Mouse (Mus musculus): ENCODE results near the gene 4933427D14Rik. TPM values are rescaled to one million over a fixed set of nuclear protein-coding genes. Genes with fewer than 3 reads are reported as not detected.
"Not testable (repeated sequence)": the region's sequence is repeated elsewhere in the genome, so short reads cannot be mapped to it uniquely, and the experiment has no call there.

The 4933427D14Rik gene
- total RNA-seq, 2 experiments from 2014 or later, result 26.1 to 39.9 TPM

- intact Hi-C loops (cut with DNase I), result loop anchor here (5.0 kb wide), 1 partner anchor 154 kb away; no protein-coding TSS in a partner anchor
- DNase-seq (ENCODE audit: low spot score in 2 of 2), result peak; percentile 44 to 53
Measured at GRCm38 (mm10) chr11:72206341-72207203, 687 bp downstream of the 4933427D14Rik start, which contains the start of gene Gm43951. Gm43951 (minus strand) TSS chr11:72206840.

- intact Hi-C loops (cut with DNase I), result loop anchor here (5.0 kb wide), 1 partner anchor 153 kb away; no protein-coding TSS in a partner anchor
- no peak for DNase-seq (ENCODE audit: low spot score in 2 of 2)
Measured at GRCm38 (mm10) chr11:72205256-72205655, 2.0 kb downstream of the 4933427D14Rik start.

DNA sequence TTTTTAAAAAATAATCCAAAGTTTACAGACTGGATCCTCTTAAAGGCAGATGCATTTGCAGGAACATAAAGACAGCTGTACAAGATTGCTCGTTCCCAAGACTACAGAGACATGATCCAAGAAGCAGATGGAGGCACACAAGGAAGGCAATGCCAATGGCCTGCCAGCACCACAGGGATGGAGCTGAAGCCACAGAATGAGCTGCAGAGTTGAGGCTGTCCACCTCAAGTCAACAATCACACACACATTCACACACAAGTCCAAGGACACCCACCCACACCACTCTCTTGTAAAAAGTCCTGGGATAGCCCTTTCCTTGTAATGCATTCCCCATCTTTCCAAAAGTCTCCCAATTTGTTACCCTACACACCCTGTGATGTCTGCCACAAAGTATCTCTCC is 3.8 kb downstream of the 4933427D14Rik start:
- no peak for DNase-seq (ENCODE audit: low spot score in 2 of 2)
- intact Hi-C loops (cut with DNase I), result no loop called here

- no peak for DNase-seq (ENCODE audit: low spot score in 2 of 2)
- intact Hi-C loops (cut with DNase I), result no loop called here
Measured at GRCm38 (mm10) chr11:72196506-72196905, 10.8 kb downstream of the 4933427D14Rik start.

GRCm38 (mm10) chr11:72194259-72194658 is 13.0 kb downstream of the 4933427D14Rik start:
- intact Hi-C loops (cut with DNase I), result no loop called here
- no peak for DNase-seq (ENCODE audit: low spot score in 2 of 2)

DNA sequence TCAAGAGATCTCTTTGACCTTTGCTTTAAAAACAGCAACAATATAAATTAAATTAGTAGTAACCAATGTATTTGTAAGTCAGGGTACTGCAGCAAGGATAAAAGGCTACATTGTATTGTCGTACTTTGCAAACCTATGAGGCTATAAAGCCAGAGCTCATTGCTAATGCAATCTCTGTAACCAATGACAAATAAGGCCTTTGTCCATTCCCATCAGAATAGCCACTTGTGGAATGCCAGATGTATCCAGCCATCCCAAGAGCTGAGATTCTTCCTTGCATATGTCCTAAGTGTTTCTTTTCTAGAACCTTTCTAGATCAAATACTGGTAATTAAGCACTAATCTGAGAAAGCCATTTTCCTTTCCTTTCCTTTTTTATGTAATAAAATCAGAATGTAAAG is 16.4 kb downstream of the 4933427D14Rik start:
- no peak for DNase-seq (ENCODE audit: low spot score in 2 of 2)
- intact Hi-C loops (cut with DNase I), result no loop called here

DNA sequence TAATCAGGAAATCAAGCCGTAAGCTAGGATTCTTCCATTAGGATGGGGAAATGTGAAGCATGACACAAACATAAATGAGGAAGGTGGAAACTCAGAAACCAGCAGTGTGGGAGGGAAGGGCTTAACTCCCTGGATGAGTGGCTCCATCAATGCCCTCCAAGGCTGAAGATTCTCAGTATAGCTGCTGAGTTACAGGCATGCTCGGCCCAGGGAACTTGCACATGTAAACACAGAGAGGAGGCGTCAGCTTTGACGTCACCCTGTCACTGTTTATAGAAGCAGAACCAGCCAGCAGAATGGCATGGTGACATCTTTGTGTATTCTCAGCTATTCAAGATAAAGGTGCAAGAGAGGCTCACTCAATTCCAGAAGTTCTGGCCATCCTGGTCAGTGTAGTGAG is 23.0 kb downstream of the 4933427D14Rik start:
- no peak for DNase-seq (ENCODE audit: low spot score in 2 of 2)
- intact Hi-C loops (cut with DNase I), result no loop called here

- DNase-seq (ENCODE audit: low spot score in 2 of 2), result no peak
- intact Hi-C loops (cut with DNase I), result no loop called here
Measured at GRCm38 (mm10) chr11:72181136-72181535, 26.1 kb downstream of the 4933427D14Rik start.

DNA sequence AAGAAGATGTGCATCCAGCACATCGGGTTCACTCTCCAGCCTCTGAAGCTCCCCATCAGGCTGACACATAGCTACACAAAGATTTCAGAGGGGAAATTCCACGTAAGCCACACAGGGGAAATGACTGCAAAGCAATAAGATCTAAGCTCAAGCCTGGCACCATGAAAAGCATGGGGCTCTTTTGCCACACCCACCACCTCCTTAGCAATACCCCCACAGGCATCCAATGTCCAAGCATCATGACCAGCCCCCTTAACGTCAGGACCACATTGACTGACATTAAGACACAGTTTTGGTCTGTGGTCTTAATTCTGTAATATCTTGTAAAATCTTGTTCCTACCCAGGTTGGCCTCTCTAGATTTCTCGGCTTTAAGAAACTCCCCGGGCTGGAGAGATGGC is 26.7 kb downstream of the 4933427D14Rik start:
- no peak for DNase-seq (ENCODE audit: low spot score in 2 of 2)
- intact Hi-C loops (cut with DNase I), result no loop called here

- DNase-seq (ENCODE audit: low spot score in 2 of 2), result no peak
- intact Hi-C loops (cut with DNase I), result no loop called here
Measured at GRCm38 (mm10) chr11:72176553-72176952, 30.7 kb downstream of the 4933427D14Rik start.

DNA sequence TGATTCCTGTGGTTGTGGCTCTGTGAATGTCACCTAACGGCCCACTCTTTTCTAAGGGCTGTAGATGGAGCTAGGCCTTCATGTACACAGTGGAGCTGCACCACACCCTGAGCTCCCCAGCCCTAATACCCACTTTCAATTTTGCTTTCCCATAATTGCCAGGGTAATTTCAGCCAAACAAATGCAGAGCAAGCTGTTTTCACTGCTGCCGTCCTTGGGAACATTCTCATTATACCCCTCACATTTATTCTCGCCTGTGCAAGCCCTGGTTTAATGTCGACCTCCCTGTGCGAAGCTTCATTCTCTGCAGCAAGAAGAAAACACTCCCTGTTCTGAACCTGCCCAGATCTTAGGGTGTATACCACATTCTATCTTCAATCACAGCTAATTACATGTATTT is 31.3 kb downstream of the 4933427D14Rik start:
- no peak for DNase-seq (ENCODE audit: low spot score in 2 of 2)
- intact Hi-C loops (cut with DNase I), result no loop called here

DNA sequence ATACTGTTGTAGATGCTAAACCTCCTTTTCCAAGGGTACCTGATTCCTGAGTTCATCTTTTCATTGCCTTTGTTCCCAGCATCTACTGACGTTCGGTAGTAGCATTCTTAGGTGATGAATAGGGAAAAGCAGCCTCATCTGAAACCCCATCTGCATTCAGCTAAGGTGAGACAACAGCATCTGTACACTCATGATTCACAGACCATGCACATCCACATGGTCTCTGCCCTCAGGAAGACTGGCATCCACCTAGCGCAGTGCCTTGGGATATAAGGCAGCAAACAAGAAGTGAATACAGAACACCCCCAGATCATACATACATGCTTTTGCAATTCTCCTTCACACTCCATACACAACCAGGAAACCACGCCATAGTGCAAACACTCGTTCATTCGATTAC is 32.5 kb downstream of the 4933427D14Rik start:
- DNase-seq (ENCODE audit: low spot score in 2 of 2), result no peak
- intact Hi-C loops (cut with DNase I), result no loop called here

- no peak for DNase-seq (ENCODE audit: low spot score in 2 of 2)
- intact Hi-C loops (cut with DNase I), result no loop called here
Measured at GRCm38 (mm10) chr11:72173506-72173905, 33.8 kb downstream of the 4933427D14Rik start.

DNA sequence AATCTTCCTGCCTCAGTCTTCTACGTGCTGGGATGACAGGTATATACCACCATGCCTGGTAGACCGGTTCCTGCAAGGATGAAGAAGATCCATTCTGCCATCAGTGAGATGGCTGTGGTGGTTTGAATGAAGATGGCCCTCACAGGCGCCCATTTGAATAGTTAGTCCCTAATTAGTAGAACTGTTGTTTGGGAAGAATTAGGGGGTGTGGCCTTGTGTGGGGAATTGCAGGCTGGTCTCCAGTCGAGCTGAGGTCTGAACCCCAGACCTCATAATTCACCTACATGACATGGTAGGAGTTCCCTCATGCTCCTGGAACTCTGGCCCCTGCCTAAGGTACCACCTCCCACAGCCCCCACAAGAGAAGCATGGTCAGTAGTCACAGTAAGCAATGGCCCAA is 35.4 kb downstream of the 4933427D14Rik start:
- DNase-seq (ENCODE audit: low spot score in 2 of 2); intact Hi-C loops (cut with DNase I): not testable (repeated sequence)

DNA sequence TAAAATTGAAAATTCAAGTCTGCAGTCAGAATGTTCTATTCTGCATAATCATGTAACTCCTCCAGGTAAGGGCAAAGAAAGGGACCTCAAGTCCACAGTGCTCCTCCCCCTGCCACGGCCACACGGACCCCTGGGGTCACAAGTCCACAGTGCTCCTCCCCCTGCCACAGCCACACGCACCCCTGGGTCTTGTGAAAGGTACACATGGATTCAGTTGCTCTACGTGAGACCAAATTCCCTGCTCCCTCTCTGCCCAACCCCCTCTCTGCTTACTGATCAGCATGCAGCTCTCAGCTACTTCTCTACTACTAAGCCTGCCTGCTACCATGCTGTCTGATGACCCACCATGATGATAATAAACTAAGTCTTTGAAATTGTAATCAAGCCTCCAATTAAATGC is 37.4 kb downstream of the 4933427D14Rik start:
- DNase-seq (ENCODE audit: low spot score in 2 of 2), result no peak
- intact Hi-C loops (cut with DNase I), result no loop called here

- intact Hi-C loops (cut with DNase I), result no loop called here
- DNase-seq (ENCODE audit: low spot score in 2 of 2), result no peak
Measured at GRCm38 (mm10) chr11:72163198-72163597, 44.1 kb downstream of the 4933427D14Rik start.

GRCm38 (mm10) chr11:72156624-72157023 is 50.6 kb downstream of the 4933427D14Rik start:
- DNase-seq (ENCODE audit: low spot score in 2 of 2), result peak; percentile 36 to 53
- intact Hi-C loops (cut with DNase I), result loop anchor here (5.0 kb wide), 1 partner anchor 104 kb away; no protein-coding TSS in a partner anchor

DNA sequence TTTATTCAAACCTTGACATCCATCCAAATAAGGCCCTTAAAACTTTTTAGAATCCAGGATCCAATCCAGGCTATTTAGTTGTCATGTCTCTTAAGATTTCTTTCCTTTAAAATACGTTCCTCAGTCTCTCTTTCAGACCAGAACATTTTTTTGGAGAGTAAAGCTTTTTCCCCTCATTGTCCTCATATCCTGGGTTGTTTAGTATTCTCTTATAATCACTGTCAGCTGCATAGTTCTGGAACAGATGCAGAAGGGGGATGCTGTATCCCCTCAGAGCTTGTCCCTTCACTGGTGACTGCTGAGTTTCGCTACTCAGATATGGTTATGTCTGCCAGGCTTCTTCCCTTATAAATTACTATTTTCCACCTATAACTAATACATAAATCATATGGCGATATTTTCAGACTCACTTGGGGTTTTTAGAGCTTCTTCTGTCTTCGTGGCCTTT is 51.3 kb downstream of the 4933427D14Rik start:
- intact Hi-C loops (cut with DNase I), result loop anchor here (5.0 kb wide), 1 partner anchor 104 kb away; no protein-coding TSS in a partner anchor
- no peak for DNase-seq (ENCODE audit: low spot score in 2 of 2)

DNA sequence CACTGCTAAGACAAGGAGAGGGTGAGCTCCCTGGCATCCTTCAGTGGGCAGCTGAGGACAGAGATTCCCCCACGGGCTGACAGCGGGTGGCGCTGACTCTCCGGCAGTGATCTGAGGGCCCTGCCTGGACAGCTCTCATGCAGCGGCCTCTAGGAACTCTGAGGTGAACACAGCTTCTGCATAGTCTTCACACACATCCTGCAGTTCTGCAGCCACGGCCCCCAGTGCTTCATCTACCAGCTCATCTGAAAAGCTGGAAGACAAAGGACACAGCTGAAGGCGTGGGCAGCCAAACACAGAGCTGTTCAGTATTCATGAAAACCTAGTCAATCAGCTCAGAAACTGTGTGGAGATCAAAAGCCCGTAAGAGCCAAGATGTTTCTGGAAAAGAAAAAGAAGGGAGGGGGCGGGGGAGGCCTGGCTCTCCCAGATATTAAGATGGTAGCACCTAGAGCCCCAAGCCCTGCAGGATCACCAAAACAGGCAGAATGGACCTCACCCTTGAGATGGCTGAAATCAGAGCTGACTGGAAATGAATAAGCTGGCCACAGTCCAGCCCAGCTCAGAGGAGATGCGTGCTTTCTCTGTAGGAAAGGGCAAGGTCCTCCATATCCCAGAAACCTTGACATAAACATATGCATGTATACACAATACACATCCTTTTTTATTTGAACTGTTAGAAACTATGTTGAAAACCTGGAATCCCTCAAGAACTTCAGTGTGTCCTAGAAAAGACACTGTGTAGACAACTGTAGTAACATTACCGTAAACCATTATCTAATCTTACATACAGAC is 51.9 kb downstream of the 4933427D14Rik start:
- intact Hi-C loops (cut with DNase I), result loop anchor here (5.0 kb wide), 1 partner anchor 103 kb away; no protein-coding TSS in a partner anchor

More for the DNA sequence above, 51.9 kb downstream of the 4933427D14Rik start:
- DNase-seq (ENCODE audit: low spot score in 2 of 2), result peak; percentile 49 to 59

All from left cerebral cortex, postnatal 36 days (tissue).